Mouse (Mus musculus) ES-E14 (cell line): Measurements from ENCODE around the gene Dpm2. TPM values are rescaled to one million over a fixed set of nuclear protein-coding genes. Genes with fewer than 3 reads are reported as not detected.
A peak's percentile ranks its signal among the peaks of the same experiment; 100 is the strongest.

Source experiments
- DNase-seq: peaks from one replicate; pipeline ENCODE4 v3.0.0-alpha.2; 2013; ENCODE audit warnings: low read depth, low spot score
- H3K27ac ChIP-seq: 2 replicates; pipeline ENCODE4 v1.5.1; 2012; ENCODE audit warnings: low read depth, mild to moderate bottlenecking, low read length, moderate library complexity, mixed read lengths; ENCODE audit not compliant: poor library complexity, insufficient read depth, severe bottlenecking
- H3K36me3 ChIP-seq: 2 replicates; pipeline ENCODE4 v1.6.1; 2012; ENCODE audit warnings: mild to moderate bottlenecking, low read length, moderate library complexity, mixed read lengths; ENCODE audit not compliant: control insufficient read depth, poor library complexity, insufficient read depth, severe bottlenecking
- H3K4me1 ChIP-seq, 2 experiments: fragments of 150-350 bp in 1 of 2; sonication (generic) in 1 of 2; 2 replicates each; pipeline ENCODE4 v1.6.1; 2012; ENCODE audit warnings: low read length in 2 of 2, mild to moderate bottlenecking in 1 of 2, mixed read lengths in 1 of 2; ENCODE audit not compliant: control insufficient read depth in 2 of 2, insufficient read depth in 2 of 2, poor library complexity in 1 of 2
- H3K4me3 ChIP-seq, 2 experiments: fragments of 150-350 bp in 1 of 2; sonication (generic) in 1 of 2; 2 replicates each; pipeline ENCODE4 v1.5.1; 2012; ENCODE audit warnings: low read length in 2 of 2, low read depth in 1 of 2, mild to moderate bottlenecking in 1 of 2, mixed read lengths in 1 of 2; ENCODE audit not compliant: insufficient read depth in 1 of 2, poor library complexity in 1 of 2, severe bottlenecking in 1 of 2
- H3K9ac ChIP-seq: 2 replicates; pipeline ENCODE4 v1.6.1; 2012; ENCODE audit warnings: low read depth, mild to moderate bottlenecking, low read length, mixed read lengths; ENCODE audit not compliant: poor library complexity, insufficient read depth, severe bottlenecking
- H3K9me3 ChIP-seq: fragments of 150-350 bp; sonication (generic); 2 replicates; pipeline ENCODE4 v1.6.1; 2012; ENCODE audit warnings: low read depth, mild to moderate bottlenecking, low read length; ENCODE audit not compliant: control insufficient read depth, insufficient read depth
- CHD2 ChIP-seq: IDR thresholded peaks from 2 replicates; pipeline ENCODE4 v1.6.1; 2014; ENCODE audit warnings: mild to moderate bottlenecking, low read depth, low read length, inconsistent platforms
- HCFC1 ChIP-seq: IDR thresholded peaks from 2 replicates; pipeline ENCODE4 v1.6.1; 2012; ENCODE audit warnings: low read length, inconsistent platforms, borderline replicate concordance; ENCODE audit not compliant: insufficient read depth
- MAFK ChIP-seq: IDR thresholded peaks from 2 replicates; pipeline ENCODE4 v1.6.1; 2014; ENCODE audit warnings: mild to moderate bottlenecking, low read depth, low read length, inconsistent platforms; ENCODE audit not compliant: insufficient read depth
- ZC3H11A ChIP-seq: IDR thresholded peaks from 2 replicates; pipeline ENCODE4 v1.6.1; 2012; ENCODE audit warnings: low read depth, mild to moderate bottlenecking, inconsistent platforms, low read length, borderline replicate concordance
- ZNF384 ChIP-seq: IDR thresholded peaks from 2 replicates; pipeline ENCODE4 v1.6.1; 2012; ENCODE audit warnings: low read depth, low read length, inconsistent platforms
- in situ Hi-C, 2 experiments: fragments of 600-800 bp; cut with MboI; formaldehyde crosslinking; loops; one replicate each; pipeline ENCODE4 v1.15.1; 2025; ENCODE audit warnings: low sequenced_read_pairs in 2 of 2, inconsistent platforms in 1 of 2; ENCODE audit not compliant: unreplicated experiment in 2 of 2
- total RNA-seq: library from RNA; depleted of rRNA; stranded (reverse); fragments of 300-350 nt; gene quantifications from 2 replicates; pipeline ENCODE4 v1.2.3, GENCODE M21; 2012

Gene Dpm2
- total RNA-seq, 1 experiment, result 44.1 TPM

DNA sequence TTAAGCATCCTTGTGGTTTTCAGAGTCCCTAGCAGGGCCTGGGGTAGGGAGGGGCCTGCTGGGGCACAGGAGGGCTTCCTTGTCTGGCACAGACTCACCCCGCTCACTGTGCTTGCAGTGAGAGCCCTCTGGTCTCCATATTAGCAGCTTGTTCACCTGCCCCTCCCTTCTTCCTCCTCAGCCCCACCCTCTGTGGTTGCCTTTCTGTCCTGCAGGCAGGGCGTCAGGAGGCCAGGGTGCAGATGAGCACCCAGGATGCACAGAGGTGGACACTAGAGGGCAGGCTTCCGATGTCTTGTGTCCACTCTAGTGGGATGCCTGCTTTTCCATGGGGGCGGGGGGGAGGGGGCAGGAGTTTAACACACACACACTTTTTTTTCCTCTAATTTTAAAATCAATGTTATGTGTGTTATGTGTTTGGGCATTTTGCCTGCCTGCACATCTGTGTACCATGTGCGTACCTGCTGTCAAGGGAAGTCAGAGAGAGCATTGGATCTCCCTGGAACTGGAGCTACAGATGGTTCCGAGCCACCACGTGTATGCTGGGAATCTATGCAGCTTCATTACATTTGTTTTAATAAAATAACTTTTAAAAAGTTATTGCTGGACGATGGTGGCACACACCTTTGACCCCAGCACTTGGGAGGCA lies 30.9 kb downstream of the Dpm2 start:
- in situ Hi-C loops, result no loop called here
- Histone ChIP-seq H3K36me3 (no peaks in the 10 kb centered on the region), H3K4me1 (peaks cover 2 to 5% of the 10 kb centered on the region in 2 experiments; a peak in 1 of 4 replicates), H3K27ac (no peak overlapping the region), H3K4me3 (no peak overlapping the region), H3K9ac (no peak overlapping the region), H3K9me3 (no peaks in the 10 kb centered on the region)
- TF ChIP-seq ZNF384 (no peak), ZC3H11A (no peak), MAFK (no peak), HCFC1 (no peak), CHD2 (no peak)
- DNase-seq, result no peak

DNA sequence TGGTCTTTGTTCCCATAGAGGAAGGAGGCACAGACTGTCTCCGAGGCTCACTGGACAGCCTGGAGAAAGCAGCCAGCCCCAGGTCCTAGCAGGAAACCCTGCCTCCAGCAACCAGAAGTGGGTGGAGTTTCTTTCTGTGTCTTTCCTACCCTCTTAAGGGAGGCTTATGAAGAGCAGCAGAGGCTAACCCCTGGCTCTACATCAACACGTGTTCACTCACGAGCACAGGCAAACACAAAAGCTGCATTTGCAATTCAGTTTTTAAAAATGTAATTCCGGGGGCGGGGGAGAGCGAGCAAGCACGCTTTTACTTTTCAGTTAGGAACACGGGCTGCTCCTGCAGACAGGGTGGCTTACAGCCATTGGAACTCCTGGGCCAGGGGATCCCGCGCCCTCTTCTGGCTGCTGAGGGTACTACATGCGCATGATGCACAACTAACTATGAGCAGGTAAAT lies 32.0 kb downstream of the Dpm2 start:
- Histone ChIP-seq H3K4me3 (peak overlapping the region; percentile 58 to 61), H3K9ac (peak overlapping the region; percentile 66; the same call in 1 of the 2 replicates), H3K9me3 (no peaks in the 10 kb centered on the region), H3K36me3 (no peaks in the 10 kb centered on the region), H3K4me1 (peaks cover 2 to 5% of the 10 kb centered on the region in 2 experiments; a peak in 1 of 4 replicates), H3K27ac (no peak overlapping the region)
- in situ Hi-C loops, result no loop called here
- no peak for TF ChIP-seq HCFC1
- no peak for TF ChIP-seq ZNF384
- no peak for TF ChIP-seq CHD2
- TF ChIP-seq ZC3H11A, result no peak
- TF ChIP-seq MAFK, result no peak
- peak; percentile 87 for DNase-seq

DNA sequence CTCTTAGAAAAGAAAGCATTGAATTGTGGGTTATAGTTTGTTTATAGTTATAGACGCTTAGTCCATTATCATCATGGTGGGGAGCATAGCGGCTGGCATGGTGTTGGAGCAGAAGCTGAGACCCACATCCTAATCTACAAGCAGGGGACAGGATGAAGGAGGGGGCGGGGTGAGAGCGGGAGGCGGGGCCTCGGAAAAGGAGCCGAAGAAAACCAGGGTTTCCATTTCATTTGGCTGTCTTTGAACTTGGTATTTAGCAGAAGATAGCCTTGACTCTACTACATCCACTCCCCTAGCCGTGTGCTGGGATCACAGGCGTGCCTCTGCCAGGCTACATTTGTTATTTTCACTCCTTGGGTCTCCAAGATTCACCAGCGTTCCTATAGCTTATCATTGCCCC lies 34.0 kb downstream of the Dpm2 start:
- Histone ChIP-seq H3K9ac (no peak overlapping the region), H3K4me1 (peaks cover 2 to 14% of the 10 kb centered on the region in 2 experiments; a peak in 2 of 4 replicates), H3K36me3 (no peaks in the 10 kb centered on the region), H3K9me3 (no peaks in the 10 kb centered on the region), H3K4me3 (no peak overlapping the region), H3K27ac (no peak overlapping the region)
- in situ Hi-C loops, result no loop called here
- DNase-seq, result no peak
- no peak for TF ChIP-seq CHD2
- TF ChIP-seq HCFC1, result no peak
- no peak for TF ChIP-seq ZNF384
- no peak for TF ChIP-seq ZC3H11A
- TF ChIP-seq MAFK, result no peak

DNA sequence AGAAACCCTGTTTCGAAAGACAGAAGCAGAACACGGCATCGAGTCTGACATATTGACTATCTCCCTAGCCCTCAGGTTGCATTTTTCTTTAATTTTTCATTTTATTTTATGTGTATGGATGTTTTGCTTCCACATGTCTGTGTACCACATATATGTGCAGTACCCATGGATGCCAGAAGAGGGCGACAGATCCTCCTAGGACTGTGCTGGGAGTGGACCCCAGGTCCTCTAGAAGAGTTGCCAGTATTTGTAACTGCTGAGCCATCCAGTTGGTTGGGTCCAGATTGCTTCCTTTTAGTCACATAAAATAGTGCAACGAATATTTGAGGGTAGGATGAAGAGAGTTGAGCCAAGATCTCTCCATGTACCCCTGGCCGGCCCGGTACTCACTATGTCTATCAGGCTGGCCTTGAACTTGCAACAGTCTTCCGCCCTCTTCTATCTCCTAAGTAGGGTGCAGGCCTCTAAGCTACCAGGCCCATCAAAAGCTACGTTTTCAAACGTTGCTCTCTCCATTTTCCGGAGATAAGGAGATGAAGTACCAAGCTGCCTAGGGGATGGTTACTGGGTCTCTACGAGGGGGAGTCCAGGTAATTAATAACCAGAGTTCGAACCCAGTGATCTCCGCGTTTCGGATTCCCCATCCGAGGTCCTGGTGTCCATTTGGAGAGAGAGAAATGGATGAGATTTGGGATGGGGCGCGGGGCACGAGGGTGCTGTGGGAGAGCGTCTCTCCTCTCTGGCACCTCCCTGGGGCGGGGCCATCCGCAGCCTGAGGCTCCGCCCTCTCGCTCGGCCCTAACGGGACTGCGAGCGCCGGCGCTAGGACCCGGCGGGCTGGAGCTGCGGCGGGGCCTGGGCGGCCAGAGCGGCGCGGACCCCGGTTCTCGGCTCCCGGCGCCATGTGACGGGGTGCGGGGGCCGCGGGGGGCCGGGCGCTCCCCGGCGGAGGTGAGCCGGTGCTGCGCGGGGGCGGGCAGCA lies 35.8 kb downstream of the Dpm2 start:
- no peaks in the 10 kb centered on the region for H3K9me3 ChIP-seq
- H3K4me3 ChIP-seq, result peak overlapping the region; percentile 84 to 95
- TF ChIP-seq MAFK (no peak), HCFC1 (0 out of 2 replicates have a peak, but pooled peaks have one; percentile 60), ZNF384 (no peak), ZC3H11A (no peak)
- in situ Hi-C loops, result no loop called here
- H3K27ac ChIP-seq, result no peak overlapping the region; the same call in 1 of the 2 replicates
- no peaks in the 10 kb centered on the region for H3K36me3 ChIP-seq
- peak; percentile 80 for DNase-seq
- peak overlapping the region; percentile 82 for H3K9ac ChIP-seq
- peaks cover 6 to 18% of the 10 kb centered on the region in 2 experiments; a peak in 3 of 4 replicates for H3K4me1 ChIP-seq
